Comparison of ENCODE assay signal across 27 mouse cellular contexts in the genomic region with DNA sequence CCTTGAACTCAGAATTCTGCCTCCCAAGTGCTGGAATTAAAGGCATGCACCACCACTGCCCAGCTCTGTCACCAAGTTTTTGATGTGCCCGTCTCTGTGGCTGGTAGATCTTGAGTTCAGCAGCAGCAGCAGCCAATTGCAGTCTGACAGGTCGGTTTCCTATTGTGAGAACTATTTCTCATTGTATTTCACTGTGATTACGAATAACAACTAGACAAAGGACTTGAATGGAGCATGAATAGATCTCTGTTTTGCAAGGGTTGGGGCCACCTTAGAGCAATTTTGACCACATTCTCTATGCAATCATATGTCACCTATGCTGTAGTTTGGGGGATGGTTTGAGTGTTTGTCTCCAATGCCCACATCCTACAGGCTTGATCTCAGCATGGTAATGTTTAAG.
"Had no signal": no experiment of that assay in that cellular context is flagged by ENCODE, and none has a peak within 500 bp of the region (broad histone marks: within the 10 kb centered on the region; RNA-seq: fewer than 3 reads in every experiment).

No protein-coding gene starts in this region.

- H3K4me1 ChIP-seq: hindbrain, embryonic 12.5 days; hindbrain, embryonic 15.5 days; limb, embryonic 12.5 days; liver, embryonic 15.5 days had no signal

- H3K27me3 ChIP-seq: heart, embryonic 12.5 days; hindbrain, embryonic 12.5 days; hindbrain, embryonic 15.5 days; kidney, embryonic 15.5 days; limb, embryonic 12.5 days; liver, embryonic 13.5 days; liver, embryonic 15.5 days had no signal

- H3K27ac ChIP-seq: gastrocnemius, adult 2 months; heart, adult 2 months; heart, embryonic 10.5 days; hindbrain, embryonic 10.5 days; hindbrain, embryonic 12.5 days; hindbrain, embryonic 15.5 days; hindbrain, postnatal 0 days; kidney, embryonic 15.5 days; kidney, postnatal 0 days; left cerebral cortex, adult 2 months; limb, embryonic 10.5 days; limb, embryonic 12.5 days; liver, embryonic 13.5 days; liver, embryonic 15.5 days had no signal

- H3K9ac ChIP-seq: heart, embryonic 12.5 days; hindbrain, embryonic 12.5 days; hindbrain, embryonic 15.5 days; kidney, embryonic 15.5 days; limb, embryonic 12.5 days; liver, embryonic 13.5 days; liver, embryonic 15.5 days; liver, postnatal 0 days had no signal

- DNase-seq: gastrocnemius, adult 2 months; gastrocnemius, postnatal 10 days; gastrocnemius, postnatal 25 days; heart, adult 2 months; heart, postnatal 10 days; heart, postnatal 4 days; kidney, adult 11 months; kidney, adult 2 months; kidney, adult 9 months; kidney, postnatal 14 days; kidney, postnatal 36 days; liver; liver, embryonic 13.5 days; liver, postnatal 0 days had no signal

- H3K36me3 ChIP-seq: heart, embryonic 10.5 days; heart, embryonic 12.5 days; hindbrain, embryonic 10.5 days; hindbrain, embryonic 12.5 days; hindbrain, embryonic 15.5 days; kidney, embryonic 15.5 days; limb, embryonic 10.5 days; limb, embryonic 12.5 days; liver, embryonic 13.5 days; liver, embryonic 15.5 days had no signal

- ATAC-seq: hindbrain, postnatal 0 days; intestine, embryonic 16.5 days; liver, postnatal 0 days had no signal

- H3K9me3 ChIP-seq: heart, embryonic 10.5 days; heart, embryonic 12.5 days; hindbrain, embryonic 10.5 days; hindbrain, embryonic 12.5 days; hindbrain, embryonic 15.5 days; kidney, embryonic 15.5 days; limb, embryonic 10.5 days; limb, embryonic 12.5 days; liver, embryonic 13.5 days; liver, embryonic 15.5 days had no signal

- H3K4me3 ChIP-seq: gastrocnemius, adult 2 months; heart, adult 2 months; heart, embryonic 10.5 days; heart, embryonic 12.5 days; hindbrain, embryonic 10.5 days; hindbrain, embryonic 12.5 days; hindbrain, embryonic 15.5 days; kidney, embryonic 15.5 days; left cerebral cortex, adult 2 months; limb, embryonic 10.5 days; limb, embryonic 12.5 days; liver, embryonic 13.5 days; liver, embryonic 15.5 days had no signal
